Mouse (Mus musculus) CH12.LX (cell line): ENCODE data around the gene Peli3. TPM values are rescaled to one million over a fixed set of nuclear protein-coding genes. Genes with fewer than 3 reads are reported as not detected.

Experiments used
- DNase-seq: peaks from one replicate; pipeline ENCODE4 v3.0.0-alpha.2; 2013; ENCODE audit errors: extremely low read depth
- H3K27ac ChIP-seq: 2 replicates; pipeline ENCODE4 v1.5.1; 2012; ENCODE audit warnings: low read depth, mild to moderate bottlenecking, control low read depth, moderate library complexity; ENCODE audit not compliant: insufficient read depth
- H3K27me3 ChIP-seq: replicated peaks from 2 replicates; pipeline ENCODE3; 2012; ENCODE audit warnings: inconsistent platforms
- H3K36me3 ChIP-seq, 2 experiments: replicated peaks in 1 of 2; 2 replicates each; pipeline versions ENCODE3 to v1.6.1; 2012; ENCODE audit warnings: inconsistent platforms in 1 of 2, low read length in 1 of 2, mild to moderate bottlenecking in 1 of 2, mixed read lengths in 1 of 2, moderate library complexity in 1 of 2; ENCODE audit not compliant: control insufficient read depth in 1 of 2, insufficient read depth in 1 of 2
- H3K4me1 ChIP-seq, 2 experiments: 2 replicates each; pipeline ENCODE4 v1.6.1; 2012; ENCODE audit warnings: inconsistent platforms in 1 of 2, moderate library complexity in 1 of 2; ENCODE audit not compliant: insufficient read depth in 2 of 2, control insufficient read depth in 1 of 2
- H3K4me2 ChIP-seq: 2 replicates; pipeline ENCODE4 v1.6.1; 2012; ENCODE audit warnings: low read depth, mild to moderate bottlenecking, control low read depth; ENCODE audit not compliant: poor library complexity, insufficient read depth, severe bottlenecking
- H3K4me3 ChIP-seq, 3 experiments: fragments of 150-350 bp in 1 of 3; sonication (generic) in 1 of 3; replicated peaks in 1 of 3; 2 replicates each; pipeline versions ENCODE3 to v1.5.1; 2011 to 2012; ENCODE audit warnings: low read depth in 2 of 3, low read length in 2 of 3, mild to moderate bottlenecking in 2 of 3, moderate library complexity in 2 of 3, control low read depth in 1 of 3, improper control_type of control experiment in 1 of 3, inconsistent platforms in 1 of 3, mixed read lengths in 1 of 3; ENCODE audit not compliant: poor library complexity in 1 of 3
- H3K79me2 ChIP-seq: replicated peaks from 2 replicates; pipeline ENCODE4 v1.6.1; 2012; ENCODE audit warnings: mild to moderate bottlenecking, moderate library complexity; ENCODE audit not compliant: control insufficient read depth, poor library complexity, insufficient read depth, severe bottlenecking; ENCODE audit errors: extremely low read depth
- H3K9ac ChIP-seq: 2 replicates; pipeline ENCODE4 v1.6.1; 2012; ENCODE audit warnings: low read depth, mild to moderate bottlenecking, control low read depth, moderate library complexity; ENCODE audit not compliant: insufficient read depth
- H3K9me3 ChIP-seq: replicated peaks from 2 replicates; pipeline ENCODE3; 2012; ENCODE audit warnings: low read length, inconsistent platforms, mixed read lengths
- BHLHE40 ChIP-seq: IDR thresholded peaks from 2 replicates; pipeline ENCODE4 v1.6.1; 2011; ENCODE audit warnings: mild to moderate bottlenecking, low read depth, low read length, improper control_type of control experiment
- CHD2 ChIP-seq: IDR thresholded peaks from 2 replicates; pipeline ENCODE4 v1.6.1; 2011; ENCODE audit warnings: low read length, improper control_type of control experiment
- ELF1 ChIP-seq: IDR thresholded peaks from 2 replicates; pipeline ENCODE4 v1.6.1; 2014; ENCODE audit warnings: low read depth, mild to moderate bottlenecking, inconsistent platforms, low read length, improper control_type of control experiment
- EP300 ChIP-seq: IDR thresholded peaks from 2 replicates; pipeline ENCODE4 v1.6.1; 2011; ENCODE audit warnings: low read length, improper control_type of control experiment
- ETS1 ChIP-seq: conservative IDR thresholded peaks from 2 replicates; pipeline ENCODE4 v1.6.1; 2012; ENCODE audit warnings: low read depth, mild to moderate bottlenecking, inconsistent platforms, low read length, improper control_type of control experiment, moderate library complexity
- GABPA ChIP-seq: IDR thresholded peaks from 2 replicates; pipeline ENCODE4 v1.6.1; 2012; ENCODE audit warnings: low read depth, low read length, improper control_type of control experiment, inconsistent platforms; ENCODE audit not compliant: insufficient replicate concordance
- KAT2A ChIP-seq: IDR thresholded peaks from 2 replicates; pipeline ENCODE4 v1.6.1; 2012; ENCODE audit warnings: low read length, improper control_type of control experiment, inconsistent platforms; ENCODE audit not compliant: insufficient replicate concordance
- MAZ ChIP-seq: IDR thresholded peaks from 2 replicates; pipeline ENCODE4 v1.6.1; 2012; ENCODE audit warnings: low read depth, mild to moderate bottlenecking, inconsistent platforms, low read length, improper control_type of control experiment, moderate library complexity
- MEF2A ChIP-seq: IDR thresholded peaks from 2 replicates; pipeline ENCODE4 v1.6.1; 2014; ENCODE audit warnings: low read depth, mild to moderate bottlenecking, inconsistent platforms, low read length, improper control_type of control experiment, borderline replicate concordance
- MXI1 ChIP-seq: IDR thresholded peaks from 2 replicates; pipeline ENCODE4 v1.6.1; 2011; ENCODE audit warnings: mild to moderate bottlenecking, low read depth, low read length, improper control_type of control experiment
- MYC ChIP-seq: IDR thresholded peaks from 2 replicates; pipeline ENCODE4 v1.6.1; 2011; ENCODE audit warnings: low read depth, mild to moderate bottlenecking, improper control_type of control experiment, low read length
- NELFE ChIP-seq: IDR thresholded peaks from 2 replicates; pipeline ENCODE4 v1.6.1; 2011; ENCODE audit warnings: low read depth, low read length, improper control_type of control experiment
- NRF1 ChIP-seq: IDR thresholded peaks from 2 replicates; pipeline ENCODE4 v1.6.1; 2014; ENCODE audit warnings: low read depth, mild to moderate bottlenecking, inconsistent platforms, low read length, improper control_type of control experiment, moderate library complexity
- PAX5 ChIP-seq: IDR thresholded peaks from 2 replicates; pipeline ENCODE4 v1.6.1; 2012; ENCODE audit warnings: low read length, inconsistent platforms, mixed read lengths
- RAD21 ChIP-seq: IDR thresholded peaks from 2 replicates; pipeline ENCODE4 v1.6.1; 2011; ENCODE audit warnings: low read depth, mild to moderate bottlenecking, low read length, improper control_type of control experiment, moderate library complexity
- SIN3A ChIP-seq: IDR thresholded peaks from 2 replicates; pipeline ENCODE4 v1.6.1; 2012; ENCODE audit warnings: low read length, improper control_type of control experiment, inconsistent platforms
- TBP ChIP-seq: conservative IDR thresholded peaks from 2 replicates; pipeline ENCODE4 v1.6.1; 2011; ENCODE audit warnings: low read depth, low read length, improper control_type of control experiment
- ZMIZ1 ChIP-seq: IDR thresholded peaks from 2 replicates; pipeline ENCODE4 v1.6.1; 2012; ENCODE audit warnings: low read depth, mild to moderate bottlenecking, inconsistent platforms, low read length, improper control_type of control experiment
- ZNF384 ChIP-seq: IDR thresholded peaks from 2 replicates; pipeline ENCODE4 v1.6.1; 2012; ENCODE audit warnings: low read depth, low read length, improper control_type of control experiment, inconsistent platforms
- dilution Hi-C: fragments of 300-500 bp; cut with MboI; formaldehyde crosslinking; loops from 2 replicates; pipeline ENCODE4 v1.14.3; 2020; ENCODE audit warnings: low sequenced_read_pairs; ENCODE audit not compliant: extremely low pct_unique_long_range_greater_than_20kb, extremely low pct_ligation_motif_present
- in situ Hi-C: fragments of 300-500 bp; cut with MboI; formaldehyde crosslinking; loops from 3 replicates; pipeline ENCODE4 v1.14.3; 2019; ENCODE audit warnings: low sequenced_read_pairs, low pct_ligation_motif_present, low pct_unique_long_range_greater_than_20kb, mixed read lengths
- polyA plus RNA-seq: library from polyadenylated mRNA; unstranded; fragments of >175 nt; gene quantifications from 2 replicates; pipeline ENCODE4 v1.2.1, GENCODE M21; 2012; ENCODE audit warnings: low read depth; ENCODE audit not compliant: insufficient read length
- total RNA-seq, 2 experiments: library from RNA; depleted of rRNA; stranded (reverse); fragments of 300-350 nt in 1 of 2; fragments of >200 nt in 1 of 2; gene quantifications; 2 replicates each; pipeline ENCODE4 v1.2.3; 2012 to 2014

The Peli3 gene
- total and polyA plus RNA-seq, 3 experiments: 0.07 to 0.42 TPM; not detected in 1

DNA sequence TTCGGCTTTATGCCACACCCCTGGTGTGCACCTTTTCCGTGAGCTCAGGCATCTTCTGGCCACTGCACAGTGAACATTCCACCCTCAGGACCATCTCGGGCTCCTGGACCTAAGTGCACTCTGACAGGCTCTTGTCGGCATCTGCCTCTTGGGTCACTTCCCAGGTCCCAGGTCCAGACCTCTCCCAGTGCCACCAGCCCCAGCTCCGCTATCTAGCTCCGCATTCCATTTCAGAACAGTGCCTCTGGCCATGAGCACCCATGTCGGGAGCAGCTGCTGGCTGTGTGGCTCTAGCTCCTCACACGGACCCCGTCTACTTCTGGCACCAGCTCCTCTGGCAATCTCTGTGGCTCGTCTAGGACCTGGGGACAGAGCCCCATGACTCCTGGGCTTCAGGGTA lies 53.1 kb downstream of the Peli3 start:
- Histone ChIP-seq H3K36me3 (peaks cover 0 to 54% of the 10 kb centered on the region in 2 experiments), H3K9me3 (no peaks in the 10 kb centered on the region), H3K27ac (no peak overlapping the region), H3K4me2 (no peak overlapping the region), H3K4me1 (no peaks in the 10 kb centered on the region), H3K27me3 (no peaks in the 10 kb centered on the region), H3K9ac (no peak overlapping the region), H3K4me3 (no peak overlapping the region), H3K79me2 (no peaks in the 10 kb centered on the region)
- in situ Hi-C loops: no loop called here
- dilution Hi-C loops: no loop called here
- TF ChIP-seq NRF1 (no peak), SIN3A (no peak), ZNF384 (no peak)
- DNase-seq: no peak

DNA sequence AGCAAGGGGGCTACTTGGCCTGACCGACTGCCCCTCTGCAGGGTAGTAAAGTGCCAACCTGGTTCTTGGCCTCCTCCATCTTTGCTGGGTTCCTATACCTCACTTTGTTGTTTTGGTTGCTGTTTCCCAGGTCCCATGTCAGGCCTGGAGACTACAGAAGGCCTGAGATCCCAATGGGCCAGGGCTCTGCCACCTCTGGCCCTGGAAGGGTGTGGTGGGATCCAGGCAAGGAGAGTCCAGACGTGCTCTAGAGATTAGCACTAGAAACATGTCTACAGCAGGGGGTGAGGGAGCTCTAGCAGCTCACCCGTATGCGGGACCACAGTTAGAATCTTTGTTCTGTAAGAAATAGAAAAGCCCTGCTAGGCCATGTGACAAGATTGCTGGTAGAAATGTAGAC lies 59.0 kb downstream of the Peli3 start:
- DNase-seq: no peak
- Histone ChIP-seq H3K36me3 (peaks cover 18 to 49% of the 10 kb centered on the region in 2 experiments), H3K9ac (no peak overlapping the region), H3K4me2 (no peak overlapping the region), H3K9me3 (no peaks in the 10 kb centered on the region), H3K4me1 (peaks cover 17 to 32% of the 10 kb centered on the region in 2 experiments), H3K27me3 (no peaks in the 10 kb centered on the region), H3K4me3 (no peak overlapping the region), H3K79me2 (no peaks in the 10 kb centered on the region; the same call in 1 of the 2 replicates), H3K27ac (no peak overlapping the region)
- in situ Hi-C loops (no loop called here), dilution Hi-C loops (no loop called here)
- TF ChIP-seq BHLHE40 (no peak), RAD21 (no peak), MXI1 (no peak), KAT2A (no peak), MYC (no peak), ZMIZ1 (no peak), ETS1 (no peak), PAX5 (no peak), NRF1 (no peak), GABPA (no peak), TBP (no peak), CHD2 (no peak), MAZ (no peak), MEF2A (no peak), ELF1 (no peak), EP300 (no peak), NELFE (no peak)

Other genes with a start within 250 kb of the Peli3 start
Only the 20 nearest of the 26 such genes appear.
- gene Rbm4, start 149.2 kb downstream of the Peli3 start, total RNA-seq (2012; rRNA removed): 73.2 and 77.0 TPM in 2 replicates
- gene Rbm4, start 149.2 kb downstream of the Peli3 start, total RNA-seq (2014; rRNA removed): 63.0 and 68.3 TPM in 2 replicates
- gene Rbm4, start 149.2 kb downstream of the Peli3 start, polyA plus RNA-seq: 47.3 and 55.7 TPM in 2 replicates
- 15.2 and 17.0 TPM in 2 replicates for gene Gm21992, start 131.5 kb downstream of the Peli3 start, total RNA-seq (2012; rRNA removed)
- gene Gm21992, start 131.5 kb downstream of the Peli3 start, total RNA-seq (2014; rRNA removed): 3.9 and 5.5 TPM in 2 replicates
- 37.5 and 44.3 TPM in 2 replicates for gene Gm21992, start 131.5 kb downstream of the Peli3 start, polyA plus RNA-seq
- gene Rbm14, start 131.5 kb downstream of the Peli3 start, total RNA-seq (2012; rRNA removed): 39.0 and 47.1 TPM in 2 replicates
- gene Rbm14, start 131.5 kb downstream of the Peli3 start, total RNA-seq (2014; rRNA removed): 18.2 and 19.1 TPM in 2 replicates
- 51.8 and 59.1 TPM in 2 replicates for gene Rbm14, start 131.5 kb downstream of the Peli3 start, polyA plus RNA-seq
- 42.1 and 42.6 TPM in 2 replicates for gene Ccs, start 103.8 kb downstream of the Peli3 start, total RNA-seq (2012; rRNA removed)
- 25.6 and 30.7 TPM in 2 replicates for gene Ccs, start 103.8 kb downstream of the Peli3 start, total RNA-seq (2014; rRNA removed)
- 32.0 and 39.1 TPM in 2 replicates for gene Ccs, start 103.8 kb downstream of the Peli3 start, polyA plus RNA-seq
- not detected in 2 replicates for gene Ccdc87, start 103.8 kb downstream of the Peli3 start, total RNA-seq (2012; rRNA removed)
- not detected in 2 replicates for gene Ccdc87, start 103.8 kb downstream of the Peli3 start, total RNA-seq (2014; rRNA removed)
- gene Ccdc87, start 103.8 kb downstream of the Peli3 start, polyA plus RNA-seq: not detected in 2 replicates
- not detected in 2 replicates for gene Ctsf, start 88.0 kb downstream of the Peli3 start, total RNA-seq (2012; rRNA removed)
- not detected in 2 replicates for gene Ctsf, start 88.0 kb downstream of the Peli3 start, total RNA-seq (2014; rRNA removed)
- gene Ctsf, start 88.0 kb downstream of the Peli3 start, polyA plus RNA-seq: not detected in 2 replicates
- 0.34 and 0.67 TPM in 2 replicates for gene Actn3, start 65.2 kb downstream of the Peli3 start, total RNA-seq (2012; rRNA removed)
- gene Actn3, start 65.2 kb downstream of the Peli3 start, total RNA-seq (2014; rRNA removed): 0.32 TPM in 1 of 2 replicates, not detected in the other
- gene Actn3, start 65.2 kb downstream of the Peli3 start, polyA plus RNA-seq: 0.37 and 0.41 TPM in 2 replicates
- gene Zdhhc24, start 64.5 kb downstream of the Peli3 start, total RNA-seq (2012; rRNA removed): 8.0 and 8.4 TPM in 2 replicates
- 4.5 and 5.0 TPM in 2 replicates for gene Zdhhc24, start 64.5 kb downstream of the Peli3 start, total RNA-seq (2014; rRNA removed)
- 4.7 and 5.0 TPM in 2 replicates for gene Zdhhc24, start 64.5 kb downstream of the Peli3 start, polyA plus RNA-seq
- 2.7 and 3.0 TPM in 2 replicates for gene Bbs1, start 36.5 kb downstream of the Peli3 start, total RNA-seq (2012; rRNA removed)
- gene Bbs1, start 36.5 kb downstream of the Peli3 start, total RNA-seq (2014; rRNA removed): 2.0 and 3.1 TPM in 2 replicates
- 2.1 and 2.8 TPM in 2 replicates for gene Bbs1, start 36.5 kb downstream of the Peli3 start, polyA plus RNA-seq
- 89.7 and 109 TPM in 2 replicates for gene Dpp3, start 14.8 kb downstream of the Peli3 start, total RNA-seq (2012; rRNA removed)
- 74.0 and 79.6 TPM in 2 replicates for gene Dpp3, start 14.8 kb downstream of the Peli3 start, total RNA-seq (2014; rRNA removed)
- gene Dpp3, start 14.8 kb downstream of the Peli3 start, polyA plus RNA-seq: 97.3 and 100.0 TPM in 2 replicates
- 74.0 and 100 TPM in 2 replicates for gene Mrpl11, start 19.0 kb upstream of the Peli3 start, total RNA-seq (2012; rRNA removed)
- gene Mrpl11, start 19.0 kb upstream of the Peli3 start, total RNA-seq (2014; rRNA removed): 160 and 171 TPM in 2 replicates
- gene Mrpl11, start 19.0 kb upstream of the Peli3 start, polyA plus RNA-seq: 101 and 102 TPM in 2 replicates
- not detected in 2 replicates for gene Npas4, start 47.2 kb upstream of the Peli3 start, total RNA-seq (2012; rRNA removed)
- gene Npas4, start 47.2 kb upstream of the Peli3 start, total RNA-seq (2014; rRNA removed): not detected in 2 replicates
- not detected in 2 replicates for gene Npas4, start 47.2 kb upstream of the Peli3 start, polyA plus RNA-seq
- gene Slc29a2, start 80.7 kb upstream of the Peli3 start, total RNA-seq (2012; rRNA removed): 4.2 and 6.7 TPM in 2 replicates
- gene Slc29a2, start 80.7 kb upstream of the Peli3 start, total RNA-seq (2014; rRNA removed): 0.96 and 2.1 TPM in 2 replicates
- gene Slc29a2, start 80.7 kb upstream of the Peli3 start, polyA plus RNA-seq: 5.6 and 6.6 TPM in 2 replicates
- gene B4gat1, start 95.7 kb upstream of the Peli3 start, total RNA-seq (2012; rRNA removed): 9.8 and 12.1 TPM in 2 replicates
- gene B4gat1, start 95.7 kb upstream of the Peli3 start, total RNA-seq (2014; rRNA removed): 6.9 and 7.7 TPM in 2 replicates
- gene B4gat1, start 95.7 kb upstream of the Peli3 start, polyA plus RNA-seq: 5.2 and 5.6 TPM in 2 replicates
- gene AC124502.3, start 95.8 kb upstream of the Peli3 start, total RNA-seq (2012; rRNA removed): 1.3 and 2.1 TPM in 2 replicates
- gene AC124502.3, start 95.8 kb upstream of the Peli3 start, total RNA-seq (2014; rRNA removed): 0.15 and 0.22 TPM in 2 replicates
- 0.29 TPM in 1 of 2 replicates, not detected in the other for gene AC124502.3, start 95.8 kb upstream of the Peli3 start, polyA plus RNA-seq
- 22.8 and 24.6 TPM in 2 replicates for gene Brms1, start 98.2 kb upstream of the Peli3 start, total RNA-seq (2012; rRNA removed)
- gene Brms1, start 98.2 kb upstream of the Peli3 start, total RNA-seq (2014; rRNA removed): 30.0 and 36.3 TPM in 2 replicates
- 50.9 and 63.7 TPM in 2 replicates for gene Brms1, start 98.2 kb upstream of the Peli3 start, polyA plus RNA-seq
- gene Rin1, start 107.4 kb upstream of the Peli3 start, total RNA-seq (2012; rRNA removed): 0.47 and 0.92 TPM in 2 replicates
- 0.13 and 0.30 TPM in 2 replicates for gene Rin1, start 107.4 kb upstream of the Peli3 start, total RNA-seq (2014; rRNA removed)
- gene Rin1, start 107.4 kb upstream of the Peli3 start, polyA plus RNA-seq: 0.74 and 0.89 TPM in 2 replicates
- not detected in 2 replicates for gene Cd248, start 125.0 kb upstream of the Peli3 start, total RNA-seq (2012; rRNA removed)
- gene Cd248, start 125.0 kb upstream of the Peli3 start, total RNA-seq (2014; rRNA removed): not detected in 2 replicates
- gene Cd248, start 125.0 kb upstream of the Peli3 start, polyA plus RNA-seq: not detected in 2 replicates
- not detected in 2 replicates for gene Tmem151a, start 142.4 kb upstream of the Peli3 start, total RNA-seq (2012; rRNA removed)
- gene Tmem151a, start 142.4 kb upstream of the Peli3 start, total RNA-seq (2014; rRNA removed): not detected in 2 replicates
- not detected in 2 replicates for gene Tmem151a, start 142.4 kb upstream of the Peli3 start, polyA plus RNA-seq
- gene Yif1a, start 145.4 kb upstream of the Peli3 start, total RNA-seq (2012; rRNA removed): 62.6 and 65.0 TPM in 2 replicates
- 63.6 and 72.4 TPM in 2 replicates for gene Yif1a, start 145.4 kb upstream of the Peli3 start, total RNA-seq (2014; rRNA removed)
- 33.1 and 39.0 TPM in 2 replicates for gene Yif1a, start 145.4 kb upstream of the Peli3 start, polyA plus RNA-seq